Mouse (Mus musculus): ENCODE results near the gene Gm49361. TPM values are rescaled to one million over a fixed set of nuclear protein-coding genes. Genes with fewer than 3 reads are reported as not detected.
"Not testable (repeated sequence)": the region's sequence is repeated elsewhere in the genome, so short reads cannot be mapped to it uniquely, and the experiment has no call there.

The Gm49361 gene
- polyA plus RNA-seq, 1 experiment from 2014 or later: not detected

DNA sequence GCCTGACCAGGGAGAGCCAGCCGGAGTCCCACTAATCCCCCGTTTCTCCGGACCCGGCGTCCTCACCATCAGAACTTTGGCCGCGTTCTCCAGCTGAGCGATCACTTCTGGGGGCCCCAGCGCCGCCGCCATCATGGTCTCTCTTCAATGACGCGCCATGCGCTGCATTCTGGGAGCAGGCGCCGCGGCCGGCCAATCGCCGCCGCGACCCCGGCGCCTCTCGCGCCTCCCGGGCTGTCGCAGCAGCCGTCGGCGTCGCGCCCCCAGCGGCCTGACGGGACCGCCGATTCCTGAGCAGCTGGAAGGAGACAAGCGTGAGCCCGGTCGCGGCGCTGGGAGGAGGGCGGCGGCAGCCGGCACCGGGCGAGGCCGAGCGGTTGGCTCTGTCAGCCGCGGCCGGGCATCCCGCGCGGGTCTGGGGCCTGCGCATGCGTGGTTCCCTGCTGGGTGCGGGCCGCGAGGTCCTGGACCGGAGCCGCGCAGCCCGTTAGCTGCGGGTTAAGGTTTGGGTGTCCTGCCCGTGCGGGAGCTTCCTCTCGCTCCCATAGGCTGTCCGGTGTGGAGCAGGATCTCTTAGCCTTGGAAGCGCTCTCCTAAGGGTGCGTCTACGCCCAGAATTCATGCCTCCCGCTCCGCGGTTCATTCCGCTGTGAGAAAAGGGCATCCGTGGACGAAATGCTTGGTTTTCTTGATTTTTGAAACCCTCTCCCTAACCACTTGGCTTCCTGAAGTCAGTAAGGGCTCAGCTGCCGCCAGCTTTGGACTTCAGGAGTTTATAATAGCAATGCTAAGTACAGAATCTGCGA is 80.9 kb downstream of the Gm49361 start, which contains the start of gene Xpo4:
Gene Xpo4 (minus strand): TSS at position 609 of the 806 bp plus-strand sequence.
- no peaks in the 10 kb centered on the region for H3K9me3 ChIP-seq (replicated peaks; ENCODE audit: control insufficient read depth, low read length)
- H3K27me3 ChIP-seq (ENCODE audit: control insufficient read depth, insufficient read depth, low read length): no peaks in the 10 kb centered on the region
- H3K4me2 ChIP-seq (ENCODE audit: low read depth, low read length): peak within 1 kb of the TSS; percentile 76
- no peaks in the 10 kb centered on the region for H3K36me3 ChIP-seq (ENCODE audit: control insufficient read depth, insufficient read depth, low read length)
- WGBS: under 1% methylated on average over 80 of the region's 80 CpGs
- H3K27ac ChIP-seq (ENCODE audit: low read length): peak within 1 kb of the TSS; percentile 96
- peaks cover 8% of the 10 kb centered on the region for H3K4me1 ChIP-seq (ENCODE audit: control insufficient read depth, insufficient read depth, low read length)
- H3K9ac ChIP-seq (ENCODE audit: low read length): peak within 1 kb of the TSS; percentile 95
- peak; percentile 94 for ATAC-seq (ENCODE audit: insufficient read depth, low FRiP score)
- peak within 1 kb of the TSS; percentile 74 for H3K4me3 ChIP-seq (replicated peaks; ENCODE audit: low read length)

- peak; percentile 65; the same call in 1 of the 2 replicates for ATAC-seq (ENCODE audit: insufficient read depth, low FRiP score)
- Histone ChIP-seq H3K4me3 (replicated peaks; ENCODE audit: low read length) (peak overlapping the region; percentile 74), H3K4me1 (ENCODE audit: control insufficient read depth, insufficient read depth, low read length) (peaks cover 8% of the 10 kb centered on the region), H3K4me2 (ENCODE audit: low read depth, low read length) (peak overlapping the region; percentile 76), H3K36me3 (ENCODE audit: control insufficient read depth, insufficient read depth, low read length) (no peaks in the 10 kb centered on the region), H3K27ac (ENCODE audit: low read length) (peak overlapping the region; percentile 96), H3K9me3 (replicated peaks; ENCODE audit: control insufficient read depth, low read length) (no peaks in the 10 kb centered on the region), H3K9ac (ENCODE audit: low read length) (peak overlapping the region; percentile 95), H3K27me3 (ENCODE audit: control insufficient read depth, insufficient read depth, low read length) (no peaks in the 10 kb centered on the region)
- 0% methylated on average over 19 of the region's 19 CpGs for WGBS
Observed at GRCm38 (mm10) chr14:57664311-57664821, 81.5 kb downstream of the Gm49361 start.

GRCm38 (mm10) chr14:57663630-57664029 is 82.3 kb downstream of the Gm49361 start:
- no peak overlapping the region for H3K27ac ChIP-seq (ENCODE audit: low read length)
- H3K9ac ChIP-seq (ENCODE audit: low read length): peak overlapping the region; percentile 54
- peak overlapping the region; percentile 74 for H3K4me3 ChIP-seq (replicated peaks; ENCODE audit: low read length)
- peak overlapping the region; percentile 76 for H3K4me2 ChIP-seq (ENCODE audit: low read depth, low read length)
- H3K36me3 ChIP-seq (ENCODE audit: control insufficient read depth, insufficient read depth, low read length): no peaks in the 10 kb centered on the region
- no peaks in the 10 kb centered on the region for H3K9me3 ChIP-seq (replicated peaks; ENCODE audit: control insufficient read depth, low read length)
- 26% methylated on average over 1 of the region's 1 CpGs for WGBS
- H3K27me3 ChIP-seq (ENCODE audit: control insufficient read depth, insufficient read depth, low read length): no peaks in the 10 kb centered on the region
- ATAC-seq (ENCODE audit: insufficient read depth, low FRiP score): no peak
- peaks cover 8% of the 10 kb centered on the region for H3K4me1 ChIP-seq (ENCODE audit: control insufficient read depth, insufficient read depth, low read length)

DNA sequence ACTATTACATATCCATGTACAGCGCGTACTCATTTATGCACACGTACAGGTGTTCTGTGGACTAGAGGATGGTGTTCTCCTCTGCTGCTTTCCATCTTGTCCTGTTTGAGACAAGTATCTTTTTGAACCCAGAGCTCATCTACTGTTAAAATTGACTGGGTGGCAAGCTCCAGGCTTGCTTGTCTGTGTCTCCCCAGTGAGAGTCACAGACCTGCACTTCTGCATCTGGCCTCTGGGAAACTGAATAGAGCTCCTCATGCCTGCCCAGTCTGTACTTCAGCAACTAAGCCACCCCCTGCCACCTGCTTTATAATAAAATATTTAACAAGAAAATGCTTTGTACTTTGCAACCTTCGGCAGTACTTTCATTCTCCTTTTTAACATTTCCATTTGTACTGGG is 87.6 kb downstream of the Gm49361 start:
- Histone ChIP-seq H3K9ac (ENCODE audit: low read length) (no peak overlapping the region), H3K27me3 (ENCODE audit: control insufficient read depth, insufficient read depth, low read length) (no peaks in the 10 kb centered on the region), H3K36me3 (ENCODE audit: control insufficient read depth, insufficient read depth, low read length) (no peaks in the 10 kb centered on the region), H3K9me3 (replicated peaks; ENCODE audit: control insufficient read depth, low read length) (no peaks in the 10 kb centered on the region), H3K27ac (ENCODE audit: low read length) (no peak overlapping the region), H3K4me1 (ENCODE audit: control insufficient read depth, insufficient read depth, low read length) (peaks cover 4% of the 10 kb centered on the region; the same call in 1 of the 2 replicates), H3K4me3 (replicated peaks; ENCODE audit: low read length) (no peak overlapping the region), H3K4me2 (ENCODE audit: low read depth, low read length) (no peak overlapping the region)
- ATAC-seq (ENCODE audit: insufficient read depth, low FRiP score): no peak
- WGBS: 95% methylated on average over 4 of the region's 4 CpGs

DNA sequence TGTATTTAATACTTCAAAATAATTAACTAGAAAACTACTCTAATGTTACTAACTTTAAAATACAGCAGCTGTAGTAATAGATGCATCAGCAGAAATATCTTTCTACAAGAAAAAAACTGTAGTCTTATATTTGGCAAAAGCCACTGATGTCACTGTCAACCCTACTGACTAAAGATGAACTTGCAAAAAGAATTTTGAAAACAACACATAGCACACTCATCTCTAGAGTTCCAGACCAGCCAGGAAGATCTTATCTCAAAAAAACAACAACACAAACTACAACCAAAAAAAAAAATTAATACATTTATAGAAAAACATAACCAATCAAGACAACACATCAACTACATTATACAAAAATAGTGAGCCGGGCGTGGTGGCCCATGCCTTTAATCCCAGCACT is 88.4 kb downstream of the Gm49361 start:
- WGBS: 96% methylated on average over 2 of the region's 2 CpGs
- H3K36me3 ChIP-seq (ENCODE audit: control insufficient read depth, insufficient read depth, low read length): no peaks in the 10 kb centered on the region
- H3K9me3 ChIP-seq (replicated peaks; ENCODE audit: control insufficient read depth, low read length): no peaks in the 10 kb centered on the region
- H3K27me3 ChIP-seq (ENCODE audit: control insufficient read depth, insufficient read depth, low read length): no peaks in the 10 kb centered on the region
- no peak overlapping the region for H3K9ac ChIP-seq (ENCODE audit: low read length)
- no peak for ATAC-seq (ENCODE audit: insufficient read depth, low FRiP score)
- no peak overlapping the region for H3K4me2 ChIP-seq (ENCODE audit: low read depth, low read length)
- no peaks in the 10 kb centered on the region for H3K4me1 ChIP-seq (ENCODE audit: control insufficient read depth, insufficient read depth, low read length)
- H3K4me3 ChIP-seq (replicated peaks; ENCODE audit: low read length): no peak overlapping the region
- H3K27ac ChIP-seq (ENCODE audit: low read length): no peak overlapping the region

GRCm38 (mm10) chr14:57656519-57656918 is 89.4 kb downstream of the Gm49361 start:
- H3K4me3 ChIP-seq (replicated peaks; ENCODE audit: low read length); ATAC-seq (ENCODE audit: insufficient read depth, low FRiP score); H3K27ac ChIP-seq (ENCODE audit: low read length); H3K9me3 ChIP-seq (replicated peaks; ENCODE audit: control insufficient read depth, low read length); H3K4me2 ChIP-seq (ENCODE audit: low read depth, low read length); H3K9ac ChIP-seq (ENCODE audit: low read length); H3K36me3 ChIP-seq (ENCODE audit: control insufficient read depth, insufficient read depth, low read length); H3K27me3 ChIP-seq (ENCODE audit: control insufficient read depth, insufficient read depth, low read length); H3K4me1 ChIP-seq (ENCODE audit: control insufficient read depth, insufficient read depth, low read length): not testable (repeated sequence)
- 94% methylated on average over 3 of the region's 3 CpGs for WGBS

- H3K9me3 ChIP-seq (replicated peaks; ENCODE audit: control insufficient read depth, low read length): no peaks in the 10 kb centered on the region
- no peak for ATAC-seq (ENCODE audit: insufficient read depth, low FRiP score)
- H3K4me1 ChIP-seq (ENCODE audit: control insufficient read depth, insufficient read depth, low read length): no peaks in the 10 kb centered on the region
- no peak overlapping the region for H3K27ac ChIP-seq (ENCODE audit: low read length)
- H3K27me3 ChIP-seq (ENCODE audit: control insufficient read depth, insufficient read depth, low read length): no peaks in the 10 kb centered on the region
- H3K4me3 ChIP-seq (replicated peaks; ENCODE audit: low read length): no peak overlapping the region
- H3K9ac ChIP-seq (ENCODE audit: low read length): no peak overlapping the region
- H3K4me2 ChIP-seq (ENCODE audit: low read depth, low read length): no peak overlapping the region
- H3K36me3 ChIP-seq (ENCODE audit: control insufficient read depth, insufficient read depth, low read length): no peaks in the 10 kb centered on the region
Observed at GRCm38 (mm10) chr14:57649501-57649900, 96.4 kb downstream of the Gm49361 start.

- Histone ChIP-seq H3K36me3 (ENCODE audit: control insufficient read depth, insufficient read depth, low read length) (no peaks in the 10 kb centered on the region), H3K27ac (ENCODE audit: low read length) (no peak overlapping the region), H3K4me2 (ENCODE audit: low read depth, low read length) (no peak overlapping the region), H3K4me1 (ENCODE audit: control insufficient read depth, insufficient read depth, low read length) (no peaks in the 10 kb centered on the region), H3K27me3 (ENCODE audit: control insufficient read depth, insufficient read depth, low read length) (no peaks in the 10 kb centered on the region), H3K9me3 (replicated peaks; ENCODE audit: control insufficient read depth, low read length) (no peaks in the 10 kb centered on the region), H3K9ac (ENCODE audit: low read length) (no peak overlapping the region), H3K4me3 (replicated peaks; ENCODE audit: low read length) (no peak overlapping the region)
- no peak for ATAC-seq (ENCODE audit: insufficient read depth, low FRiP score)
- 86% methylated on average over 4 of the region's 4 CpGs for WGBS
Observed at GRCm38 (mm10) chr14:57646155-57646554, 99.7 kb downstream of the Gm49361 start.

DNA sequence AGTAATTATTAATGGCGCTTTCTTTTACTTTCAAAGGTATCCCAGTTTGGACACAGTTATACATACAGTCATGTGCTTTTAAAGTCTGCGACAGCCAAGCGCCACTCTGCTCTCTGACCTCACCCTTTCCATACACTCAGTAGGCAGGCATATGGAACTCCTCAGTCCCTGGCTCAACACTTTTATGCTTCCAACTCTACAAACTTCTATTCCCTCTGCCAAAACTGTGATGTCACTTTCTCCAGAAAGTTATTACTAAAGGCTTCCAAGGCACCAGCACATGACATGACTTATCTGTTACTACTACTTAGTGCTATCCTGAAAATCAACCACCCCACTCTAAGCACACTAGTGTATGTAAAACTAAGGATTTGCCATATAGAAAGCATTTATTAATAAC is 106.8 kb downstream of the Gm49361 start:
- H3K27me3 ChIP-seq (ENCODE audit: control insufficient read depth, insufficient read depth, low read length): no peaks in the 10 kb centered on the region
- no peaks in the 10 kb centered on the region for H3K36me3 ChIP-seq (ENCODE audit: control insufficient read depth, insufficient read depth, low read length)
- no peaks in the 10 kb centered on the region for H3K9me3 ChIP-seq (replicated peaks; ENCODE audit: control insufficient read depth, low read length)
- peak; percentile 53; the same call in 1 of the 2 replicates for ATAC-seq (ENCODE audit: insufficient read depth, low FRiP score)
- WGBS: 81% methylated on average over 3 of the region's 3 CpGs
- H3K4me3 ChIP-seq (replicated peaks; ENCODE audit: low read length): no peak overlapping the region
- H3K4me2 ChIP-seq (ENCODE audit: low read depth, low read length): no peak overlapping the region
- H3K9ac ChIP-seq (ENCODE audit: low read length): no peak overlapping the region
- H3K27ac ChIP-seq (ENCODE audit: low read length): no peak overlapping the region
- H3K4me1 ChIP-seq (ENCODE audit: control insufficient read depth, insufficient read depth, low read length): no peaks in the 10 kb centered on the region
